Mouse (Mus musculus): Measurements from ENCODE around the gene Papolb. TPM values are rescaled to one million over a fixed set of nuclear protein-coding genes. Genes with fewer than 3 reads are reported as not detected.

The Papolb gene
- polyA plus RNA-seq, 1 experiment from 2014 or later = 0.12 TPM

DNA sequence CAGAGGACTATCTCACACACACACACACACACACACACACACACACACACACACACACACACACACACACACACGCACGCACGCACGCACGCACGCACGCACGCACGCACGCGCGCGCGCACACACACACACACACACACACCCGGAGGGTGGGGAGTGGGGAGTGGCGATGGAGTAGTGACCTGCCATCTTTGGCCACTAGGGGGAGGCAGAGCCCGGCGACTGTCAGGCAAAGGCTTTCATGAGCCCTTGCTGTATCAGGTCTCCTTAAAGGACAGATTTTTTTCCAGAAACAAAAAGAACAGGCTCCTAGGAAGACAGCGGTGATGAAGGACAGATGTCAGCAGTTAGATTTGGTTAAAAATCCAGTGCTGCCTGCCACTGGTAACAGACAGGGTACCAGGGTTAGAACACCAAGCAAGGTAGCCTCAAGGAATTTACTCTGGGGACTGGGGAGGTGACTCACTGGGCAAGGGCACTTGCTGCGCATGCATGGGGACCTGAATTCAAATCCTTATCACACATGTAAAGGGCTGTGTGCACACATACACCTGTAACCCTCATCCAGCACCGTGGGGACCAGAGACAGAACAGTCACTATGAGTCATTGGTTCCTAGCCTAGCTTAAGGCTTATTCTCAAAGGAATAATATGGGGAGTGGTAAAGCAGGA is 27.7 kb upstream of the Papolb start:
- no peaks in the 10 kb centered on the region for H3K9me3 ChIP-seq (ENCODE audit: low read length)
- no peaks in the 10 kb centered on the region for H3K4me1 ChIP-seq (ENCODE audit: insufficient read depth, low read depth, low read length)
- no peak overlapping the region for H3K9ac ChIP-seq (replicated peaks; ENCODE audit: low read depth)
- peak; percentile 37 for DNase-seq (ENCODE audit: low spot score)
- H3K4me2 ChIP-seq (replicated peaks; ENCODE audit: low read depth, low read length) = no peak overlapping the region
- H3K27ac ChIP-seq (ENCODE audit: low read length) = no peak overlapping the region
- no peak overlapping the region for H3K4me3 ChIP-seq (ENCODE audit: low read depth, low read length)
- no peaks in the 10 kb centered on the region for H3K36me3 ChIP-seq (ENCODE audit: insufficient read depth, low read length)
- H3K27me3 ChIP-seq (replicated peaks; ENCODE audit: insufficient read depth, low read length) = no peaks in the 10 kb centered on the region
- 36% methylated on average over 7 of the region's 21 CpGs for WGBS
- ATAC-seq = peak; percentile 67
- TF ChIP-seq EP300 (IDR thresholded peaks at IDR 0.05) (no peak), CTCF (IDR thresholded peaks at IDR 0.05) (peak; percentile 80)

DNA sequence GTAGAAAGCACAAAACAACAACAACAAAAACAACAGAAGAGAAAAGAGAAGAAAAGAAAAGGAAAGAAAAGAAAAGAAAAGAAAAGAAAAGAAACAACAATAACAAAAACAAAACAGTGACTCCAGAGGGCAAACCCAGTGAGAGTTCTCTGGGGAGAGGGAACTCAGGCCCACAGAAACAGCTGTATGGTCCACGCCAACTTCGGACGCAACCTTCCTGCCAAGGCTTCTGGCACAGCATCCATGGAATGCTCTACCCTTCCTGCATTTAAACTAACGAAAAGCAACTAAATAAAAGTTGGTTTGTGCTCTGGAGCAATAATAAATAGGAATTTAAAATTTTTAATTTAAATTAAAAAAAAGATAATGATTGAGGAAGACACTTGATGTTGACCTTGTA is 26.8 kb upstream of the Papolb start:
- H3K4me3 ChIP-seq (ENCODE audit: low read depth, low read length) = no peak overlapping the region
- H3K4me2 ChIP-seq (replicated peaks; ENCODE audit: low read depth, low read length) = no peak overlapping the region
- H3K27me3 ChIP-seq (replicated peaks; ENCODE audit: insufficient read depth, low read length) = no peaks in the 10 kb centered on the region
- H3K27ac ChIP-seq (ENCODE audit: low read length) = no peak overlapping the region
- H3K9me3 ChIP-seq (ENCODE audit: low read length) = no peaks in the 10 kb centered on the region
- H3K9ac ChIP-seq (replicated peaks; ENCODE audit: low read depth) = no peak overlapping the region
- DNase-seq (ENCODE audit: low spot score) (no peak), ATAC-seq (no peak)
- no peak for TF ChIP-seq EP300 (IDR thresholded peaks at IDR 0.05)
- no peak for TF ChIP-seq CTCF (IDR thresholded peaks at IDR 0.05)
- H3K4me1 ChIP-seq (ENCODE audit: insufficient read depth, low read depth, low read length) = no peaks in the 10 kb centered on the region
- WGBS = 88% methylated on average over 4 of the region's 4 CpGs
- no peaks in the 10 kb centered on the region for H3K36me3 ChIP-seq (ENCODE audit: insufficient read depth, low read length)

DNA sequence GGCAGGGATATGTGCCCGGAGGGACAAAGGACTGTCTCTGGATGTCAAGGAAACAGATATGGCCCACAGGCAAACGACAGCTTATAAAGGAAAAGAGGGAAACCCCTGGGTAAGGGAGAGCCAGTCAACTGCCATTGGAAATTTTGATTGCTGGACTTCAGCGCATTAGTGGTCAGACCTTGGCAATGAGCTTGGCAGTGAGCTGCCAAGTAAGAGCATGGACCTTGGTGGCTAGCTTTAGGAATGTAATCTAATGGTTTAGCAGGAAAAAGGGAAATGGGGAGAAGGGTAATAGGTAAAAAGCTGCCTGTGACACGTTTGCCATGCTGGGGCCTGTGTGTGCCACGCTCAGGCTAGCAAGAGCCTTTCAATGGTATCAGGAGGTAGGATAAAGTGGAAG is 26.0 kb upstream of the Papolb start:
- Histone ChIP-seq H3K9me3 (ENCODE audit: low read length) (no peaks in the 10 kb centered on the region), H3K9ac (replicated peaks; ENCODE audit: low read depth) (no peak overlapping the region), H3K4me2 (replicated peaks; ENCODE audit: low read depth, low read length) (no peak overlapping the region), H3K4me1 (ENCODE audit: insufficient read depth, low read depth, low read length) (no peaks in the 10 kb centered on the region), H3K27ac (ENCODE audit: low read length) (no peak overlapping the region), H3K4me3 (ENCODE audit: low read depth, low read length) (no peak overlapping the region), H3K36me3 (ENCODE audit: insufficient read depth, low read length) (no peaks in the 10 kb centered on the region), H3K27me3 (replicated peaks; ENCODE audit: insufficient read depth, low read length) (no peaks in the 10 kb centered on the region)
- ATAC-seq (no peak), DNase-seq (ENCODE audit: low spot score) (no peak)
- TF ChIP-seq CTCF (IDR thresholded peaks at IDR 0.05) (no peak), EP300 (IDR thresholded peaks at IDR 0.05) (no peak)
- 73% methylated on average over 5 of the region's 5 CpGs for WGBS

DNA sequence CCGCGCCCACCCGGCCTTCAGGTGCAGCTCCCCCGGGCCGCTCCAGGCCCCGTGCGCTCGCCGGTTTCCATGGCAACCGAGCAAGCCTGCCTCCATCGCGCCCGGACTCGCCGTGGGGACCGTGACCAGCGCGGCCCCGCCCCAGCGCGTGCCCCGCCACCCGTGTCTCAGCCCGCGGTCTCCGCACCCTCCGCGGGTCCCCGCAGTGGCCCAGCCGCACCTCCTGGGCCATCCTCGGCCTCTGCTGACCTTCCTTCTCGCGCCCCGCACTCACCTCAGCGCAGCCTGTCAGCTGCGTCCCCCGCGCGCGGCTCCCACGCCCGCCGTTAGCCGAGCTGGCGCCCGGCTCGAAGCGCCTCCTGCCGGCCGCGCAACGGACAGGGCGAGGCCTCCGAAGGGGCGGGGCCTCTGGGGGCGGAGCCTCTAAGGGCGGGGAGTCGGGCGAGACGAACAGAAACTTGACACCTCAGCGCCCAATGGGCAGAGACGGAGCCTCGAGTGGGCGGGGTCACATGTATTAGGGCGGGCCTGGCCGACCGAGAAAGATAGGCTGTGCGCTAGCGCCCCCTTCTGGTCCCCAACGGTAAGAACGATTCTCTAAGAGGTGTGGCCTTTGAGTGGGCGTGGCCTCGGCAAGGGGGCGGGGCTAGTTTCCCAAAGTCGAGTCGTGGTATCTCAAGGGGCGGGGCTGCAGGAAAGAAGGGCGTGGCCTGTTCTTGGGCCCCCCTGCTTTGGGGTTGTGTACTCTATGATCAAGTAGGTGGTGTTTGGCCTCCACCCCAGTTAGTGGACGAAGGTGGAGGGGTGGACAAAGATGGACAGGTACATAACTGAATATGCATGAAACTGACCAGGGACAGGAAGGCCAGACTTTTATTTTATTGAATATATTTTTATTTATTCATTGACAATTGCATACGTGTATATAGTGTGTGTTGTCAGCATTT is 21.1 kb upstream of the Papolb start, which contains the start of gene Radil:
Gene Radil, minus strand, starts transcription at position 393 of the 947 bp plus-strand sequence.
- WGBS = 3% methylated on average over 56 of the region's 80 CpGs
- peaks cover 3% of the 10 kb centered on the region; the same call in 1 of the 2 replicates for H3K4me1 ChIP-seq (ENCODE audit: insufficient read depth, low read depth, low read length)
- ATAC-seq = peak; percentile 96
- H3K9ac ChIP-seq (replicated peaks; ENCODE audit: low read depth) = peak within 1 kb of the TSS; percentile 26; the same call in 1 of the 2 replicates
- H3K27me3 ChIP-seq (replicated peaks; ENCODE audit: insufficient read depth, low read length) = no peaks in the 10 kb centered on the region
- peak within 1 kb of the TSS; percentile 55 for H3K27ac ChIP-seq (ENCODE audit: low read length)
- no peak for TF ChIP-seq EP300 (IDR thresholded peaks at IDR 0.05)
- TF ChIP-seq CTCF (IDR thresholded peaks at IDR 0.05) = peak; percentile 88
- no peaks in the 10 kb centered on the region for H3K9me3 ChIP-seq (ENCODE audit: low read length)
- DNase-seq (ENCODE audit: low spot score) = peak; percentile 99
- no peaks in the 10 kb centered on the region for H3K36me3 ChIP-seq (ENCODE audit: insufficient read depth, low read length)
- peak within 1 kb of the TSS; percentile 58 for H3K4me3 ChIP-seq (ENCODE audit: low read depth, low read length)
- H3K4me2 ChIP-seq (replicated peaks; ENCODE audit: low read depth, low read length) = peak within 1 kb of the TSS; percentile 98

DNA sequence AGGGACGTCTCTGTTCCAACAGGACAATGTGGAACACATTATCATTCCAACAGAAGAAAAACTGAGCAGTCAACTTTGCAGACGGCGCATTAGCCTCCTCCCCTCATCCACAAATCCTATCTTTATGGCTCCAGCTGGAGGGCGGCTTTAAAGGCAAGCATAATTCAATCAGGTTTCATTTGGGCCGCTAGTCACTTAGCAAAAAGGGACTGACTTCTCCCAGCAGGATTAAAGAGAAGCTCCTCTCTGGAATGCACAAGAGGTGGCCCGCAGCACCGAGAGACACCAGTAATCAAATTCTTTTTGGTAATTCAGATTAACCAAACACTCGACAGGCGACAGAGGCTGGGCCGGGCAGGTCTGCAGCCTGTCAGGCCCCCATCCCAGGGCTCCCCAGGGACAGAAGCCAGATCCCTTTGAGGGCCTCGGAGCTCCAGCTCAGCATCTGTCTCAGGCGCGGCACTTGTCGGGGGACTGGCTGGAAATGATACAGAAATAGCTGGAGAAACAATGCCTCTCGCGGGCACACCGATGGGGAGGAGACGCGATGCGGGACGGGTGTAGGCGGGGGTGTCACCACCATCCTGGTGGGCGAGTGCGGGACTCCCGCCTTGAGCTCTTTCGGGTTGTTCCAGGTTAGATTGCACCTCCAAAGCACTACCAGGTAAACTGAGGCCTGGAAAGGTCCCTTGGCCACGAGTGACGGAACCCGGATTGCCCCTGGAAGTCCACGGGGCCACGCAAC is 20.3 kb upstream of the Papolb start:
- Histone ChIP-seq H3K4me2 (replicated peaks; ENCODE audit: low read depth, low read length) (peak overlapping the region; percentile 98), H3K27me3 (replicated peaks; ENCODE audit: insufficient read depth, low read length) (no peaks in the 10 kb centered on the region), H3K9me3 (ENCODE audit: low read length) (no peaks in the 10 kb centered on the region), H3K36me3 (ENCODE audit: insufficient read depth, low read length) (no peaks in the 10 kb centered on the region), H3K4me1 (ENCODE audit: insufficient read depth, low read depth, low read length) (peaks cover 3% of the 10 kb centered on the region; the same call in 1 of the 2 replicates), H3K4me3 (ENCODE audit: low read depth, low read length) (peak overlapping the region; percentile 58), H3K9ac (replicated peaks; ENCODE audit: low read depth) (peak overlapping the region; percentile 26; the same call in 1 of the 2 replicates), H3K27ac (ENCODE audit: low read length) (peak overlapping the region; percentile 55)
- TF ChIP-seq CTCF (IDR thresholded peaks at IDR 0.05) (no peak), EP300 (IDR thresholded peaks at IDR 0.05) (no peak)
- DNase-seq (ENCODE audit: low spot score) (peak; percentile 33), ATAC-seq (no peak)
- WGBS = 6% methylated on average over 31 of the region's 31 CpGs
